Mouse (Mus musculus) intestine, embryonic 16.5 days (tissue): ENCODE data around the gene Dck. TPM values are rescaled to one million over a fixed set of nuclear protein-coding genes. Genes with fewer than 3 reads are reported as not detected.

Experiments
- polyA plus RNA-seq: library from polyadenylated mRNA; unstranded; fragments of >200 nt; fragmentation: Nextera tagmentation; extraction: Ambion mirVana; gene quantifications from 2 replicates; pipeline ENCODE4 v1.2.1, GENCODE M21; 2015

The Dck gene
- polyA plus RNA-seq, 1 experiment from 2014 or later: 32.7 TPM

Other genes starting within 250 kb of the Dck start
- 0.10 and 0.22 TPM in 2 replicates for gene Jchain, start 237.1 kb upstream of the Dck start, polyA plus RNA-seq
- gene Utp3, start 210.5 kb upstream of the Dck start, polyA plus RNA-seq: 45.7 and 53.3 TPM in 2 replicates
- 14.3 and 14.4 TPM in 2 replicates for gene Rufy3, start 200.0 kb upstream of the Dck start, polyA plus RNA-seq
- 11.7 and 23.9 TPM in 2 replicates for gene Grsf1, start 88.8 kb upstream of the Dck start, polyA plus RNA-seq
- gene Mob1b, start 44.1 kb upstream of the Dck start, polyA plus RNA-seq: 8.7 and 10.3 TPM in 2 replicates
- 2.4 and 2.6 TPM in 2 replicates for gene Slc4a4, start 121.8 kb downstream of the Dck start, polyA plus RNA-seq